Mouse (Mus musculus) ZHBTc4 (cell line): ENCODE measurements around the gene Slc4a8.

Experiments used
- DNase-seq: peaks from one replicate; pipeline ENCODE4 v3.0.0-alpha.2; 2011; ENCODE audit warnings: low read depth, low spot score

Slc4a8 gene

GRCm38 (mm10) chr15:100826076-100826475 is 64.5 kb downstream of the Slc4a8 start:
- DNase-seq = no peak

GRCm38 (mm10) chr15:100829775-100830174 is 68.2 kb downstream of the Slc4a8 start:
- no peak for DNase-seq

- peak; percentile 83 for DNase-seq
These were observed 69.1 kb downstream of the Slc4a8 start for GRCm38 (mm10) chr15:100830682-100831081.

GRCm38 (mm10) chr15:100832144-100832543 is 70.6 kb downstream of the Slc4a8 start:
- DNase-seq = no peak

GRCm38 (mm10) chr15:100832784-100833183 is 71.2 kb downstream of the Slc4a8 start:
- no peak for DNase-seq

- peak; percentile 65 for DNase-seq
These were observed 75.2 kb downstream of the Slc4a8 start for GRCm38 (mm10) chr15:100836729-100837128.

DNA sequence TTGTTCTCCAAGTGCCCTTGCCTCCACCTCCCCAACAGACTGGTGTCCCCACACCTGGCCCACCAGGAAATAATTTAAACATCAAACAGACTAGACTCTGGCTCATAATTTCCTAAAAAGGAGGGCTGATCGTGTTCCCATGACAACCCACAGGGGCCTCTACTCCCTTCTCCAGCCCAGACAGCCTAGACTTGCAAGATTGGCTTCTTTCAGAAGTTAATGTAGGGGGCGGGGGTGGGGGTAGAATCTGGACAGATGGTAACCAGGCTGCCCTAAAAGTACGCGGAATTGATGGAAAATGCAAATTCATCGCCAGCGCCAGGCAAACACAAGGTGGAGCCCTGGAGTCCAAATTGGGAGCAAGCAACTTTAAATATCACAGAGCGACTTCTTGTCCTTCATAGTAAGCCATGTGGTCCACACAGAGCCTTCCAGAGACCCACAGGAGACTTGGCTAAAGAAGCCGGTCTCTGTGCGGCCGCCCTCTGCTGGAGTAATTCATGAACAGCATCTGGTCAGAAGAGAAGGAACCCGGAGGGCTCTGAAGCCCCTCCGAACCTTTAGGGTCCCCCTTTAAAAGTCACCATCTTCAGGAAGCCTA is 77.2 kb downstream of the Slc4a8 start:
- DNase-seq = peak; percentile 87

DNA sequence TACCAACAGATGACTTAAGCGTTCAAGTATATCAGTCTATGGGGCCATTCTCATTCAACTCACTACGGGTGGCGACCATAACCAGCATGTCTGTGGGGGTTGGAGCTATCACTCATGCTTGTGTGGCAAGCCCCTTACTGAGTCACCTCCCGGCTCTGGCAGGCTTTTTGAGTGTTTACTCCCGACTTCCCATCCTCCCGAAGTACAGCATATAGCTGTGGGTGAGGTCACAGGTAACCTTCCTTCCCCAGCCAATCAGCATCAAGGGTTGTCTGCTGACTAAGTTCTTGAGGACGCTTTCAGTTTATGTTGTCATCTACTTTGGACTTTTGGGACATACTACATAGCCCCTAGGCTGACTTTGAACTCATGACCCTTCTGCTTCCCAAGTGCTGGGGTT is 82.8 kb downstream of the Slc4a8 start:
- DNase-seq = no peak

GRCm38 (mm10) chr15:100845049-100845879 is 83.7 kb downstream of the Slc4a8 start:
- DNase-seq = peak; percentile 31

GRCm38 (mm10) chr15:100847193-100847592 is 85.6 kb downstream of the Slc4a8 start:
- peak; percentile 70 for DNase-seq

- no peak for DNase-seq
These were observed 96.0 kb downstream of the Slc4a8 start for GRCm38 (mm10) chr15:100857586-100857985.

DNA sequence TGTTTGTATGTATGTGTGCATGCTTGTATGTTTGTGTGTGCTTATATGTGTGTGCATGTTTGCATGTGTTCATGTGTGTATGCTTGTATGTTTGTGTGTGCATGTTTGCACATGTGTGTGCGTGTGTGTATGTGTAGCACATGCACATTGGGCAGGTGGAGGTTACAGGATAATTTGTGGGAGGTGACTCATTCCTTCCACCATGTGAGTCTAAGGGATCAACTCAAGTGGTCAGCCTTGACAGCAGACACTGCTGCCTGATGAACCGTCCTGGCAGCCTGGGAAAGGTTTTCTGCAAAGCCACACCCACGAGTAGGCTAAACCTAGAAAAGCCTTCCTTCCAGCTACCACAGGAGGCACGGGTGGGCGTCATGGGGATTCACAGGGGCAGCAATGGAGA is 99.3 kb downstream of the Slc4a8 start:
- no peak for DNase-seq

DNA sequence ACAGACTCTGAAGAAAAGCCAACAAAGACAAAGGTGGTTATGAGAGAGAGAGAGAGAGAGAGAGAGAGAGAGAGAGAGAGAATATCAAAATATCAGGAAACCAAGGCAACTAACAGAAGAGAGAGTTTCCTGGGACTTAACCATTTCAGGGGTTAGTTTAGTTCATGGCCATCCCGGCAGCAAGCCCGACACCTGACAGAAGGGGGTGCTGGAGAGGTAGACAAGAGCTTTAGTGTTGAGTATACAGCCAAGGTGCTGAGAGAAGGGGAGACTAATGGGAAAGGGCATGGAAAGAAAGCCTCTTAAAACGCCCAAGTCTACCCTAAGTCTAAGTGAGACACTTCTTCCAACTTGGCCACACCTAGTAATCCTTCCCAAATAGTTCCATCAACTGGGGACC is 104.0 kb downstream of the Slc4a8 start:
- peak; percentile 58 for DNase-seq

DNA sequence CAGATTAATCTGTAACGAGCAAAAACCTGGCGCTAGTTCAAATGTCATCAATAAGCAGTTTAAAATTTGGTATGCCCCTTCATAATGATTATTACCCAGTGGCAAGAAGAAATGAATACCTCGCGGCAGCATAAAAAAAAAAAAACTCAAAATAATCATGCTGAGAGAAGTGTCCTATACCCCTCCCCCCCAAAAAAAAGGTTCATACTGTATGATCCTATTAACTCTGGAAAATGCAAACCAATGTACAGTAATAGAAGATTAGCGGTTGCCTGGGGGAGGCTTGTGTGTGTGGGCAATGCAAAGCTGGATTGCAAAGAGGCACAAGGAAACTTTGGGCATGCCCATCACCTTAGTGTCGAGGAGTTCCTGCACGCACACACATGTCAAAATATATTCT is 108.0 kb downstream of the Slc4a8 start, which contains the start of gene Scn8a:
Gene Scn8a (plus strand): TSS at position 301 of the 400 bp plus-strand sequence.
- no peak for DNase-seq

- peak; percentile 88 for DNase-seq
These were observed 108.6 kb downstream of the Slc4a8 start for GRCm38 (mm10) chr15:100870001-100870774.

GRCm38 (mm10) chr15:100870775-100871106 is 109.2 kb downstream of the Slc4a8 start:
- DNase-seq = peak; percentile 81

DNA sequence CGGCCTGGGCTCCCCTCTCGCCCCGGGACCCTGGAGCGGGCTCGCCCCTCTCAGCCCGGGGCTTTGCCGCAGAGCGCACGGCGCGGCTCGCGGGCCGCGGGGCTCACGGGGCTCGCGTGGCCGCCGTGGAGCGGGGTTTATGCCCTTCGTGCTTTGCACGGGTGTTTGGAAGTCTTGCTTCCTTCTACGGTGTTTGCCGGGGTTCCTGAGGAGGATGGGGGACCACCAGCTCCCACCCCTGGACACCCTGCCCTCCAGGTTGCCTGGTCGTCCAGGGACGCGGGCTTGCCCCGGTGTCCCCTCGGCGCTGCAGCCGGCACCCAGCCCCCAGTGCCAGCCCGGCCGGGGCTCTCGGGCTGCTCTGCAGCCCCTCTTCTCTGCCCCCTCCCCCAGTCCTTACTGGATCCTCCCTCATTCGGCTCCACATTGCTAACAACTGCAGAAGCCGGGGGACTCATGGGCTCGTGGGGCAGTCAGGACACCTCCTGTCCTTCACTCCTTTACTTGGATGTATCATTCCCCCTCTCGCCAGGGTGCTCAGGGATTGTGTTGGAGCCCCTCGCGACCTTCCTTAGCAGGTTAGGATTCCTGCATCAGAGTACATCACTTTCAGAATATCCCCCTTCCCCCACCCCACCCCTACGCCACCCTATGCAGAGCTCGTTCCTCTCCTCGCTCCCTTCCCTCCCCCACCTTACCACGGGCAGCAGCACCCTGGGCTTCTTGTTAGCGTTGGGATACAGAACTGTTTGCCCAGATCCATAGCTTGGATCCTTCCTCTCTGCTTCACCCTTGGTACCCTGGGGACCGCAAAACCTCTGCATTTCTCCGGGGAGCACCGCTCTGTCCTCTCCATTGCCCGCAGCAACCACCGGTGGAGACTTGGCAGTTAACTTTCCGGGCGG is 109.8 kb downstream of the Slc4a8 start:
- peak; percentile 25 for DNase-seq

GRCm38 (mm10) chr15:100873155-100873554 is 111.6 kb downstream of the Slc4a8 start:
- peak; percentile 92 for DNase-seq
